1 mouse cellular context compared by ENCODE assay signal in the genomic region with DNA sequence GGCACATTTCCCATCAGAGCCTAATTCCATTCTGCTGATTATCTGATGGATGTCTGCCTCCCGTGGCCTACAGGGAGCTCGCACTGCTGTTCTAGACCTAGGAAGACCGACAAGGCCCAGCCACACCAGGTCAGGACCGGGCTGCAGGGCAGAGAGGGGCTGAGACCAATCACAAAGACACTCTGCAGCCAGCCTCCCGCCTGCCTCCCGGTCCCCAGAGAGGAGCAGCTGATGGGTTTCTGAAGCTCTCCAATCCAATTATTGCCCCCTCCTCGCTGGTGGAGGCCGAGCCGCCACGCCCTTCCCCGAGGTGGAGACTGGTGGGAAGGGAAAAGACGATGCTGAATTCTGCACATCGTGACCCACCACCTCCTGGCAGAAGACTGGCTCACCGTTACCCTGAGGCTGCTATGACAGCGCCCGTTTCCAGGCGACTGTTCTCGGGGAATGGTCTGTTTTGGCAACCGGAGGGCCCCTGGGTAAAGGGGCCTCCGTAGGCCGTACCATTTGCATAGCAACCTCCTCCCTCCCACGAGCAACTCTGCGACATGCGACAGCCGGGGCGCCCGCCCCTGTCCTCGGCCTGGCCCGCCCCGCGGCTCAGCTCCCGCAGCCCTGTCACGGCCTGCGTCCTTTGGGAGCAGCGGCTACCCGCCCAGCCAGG.
TF ChIP-seq lines count a peak whose summit lies in the region.

No protein-coding gene starts in this region.

TF ChIP-seq in CH12.LX, 34 proteins besides CTCF, POLR2A, EP300 and RAD21 (continued from another document):
- TF ChIP-seq BHLHE40 (IDR thresholded peaks at IDR 0.05; ENCODE audit: low read depth, low read length) (peak; percentile 51; the same call in 1 of the 2 replicates), USF1 (IDR thresholded peaks at IDR 0.05; ENCODE audit: low read depth, low read length) (no peak), ZMIZ1 (IDR thresholded peaks at IDR 0.05; ENCODE audit: low read depth, low read length) (peak; percentile 66; the same call in 1 of the 2 replicates), MYC (IDR thresholded peaks at IDR 0.05; ENCODE audit: low read depth, low read length) (no peak)
